In genomic region chr3:126944081-126944480, GRCm38 (mm10) we compare ENCODE assay signal across 24 mouse cellular contexts.
DNase-seq lines count a peak whose midpoint lies in the region; ATAC-seq lines count a peak whose summit lies in the region.
"Had no signal": no experiment of that assay in that cellular context is flagged by ENCODE, and none has a peak within 500 bp of the region (broad histone marks: within the 10 kb centered on the region; RNA-seq: fewer than 3 reads in every experiment).

No protein-coding gene starts in this region.

- no peak overlapping the region for H3K4me2 ChIP-seq in forebrain, embryonic 12.5 days
- no peak overlapping the region for H3K4me2 ChIP-seq in forebrain, embryonic 13.5 days
- no peak overlapping the region for H3K4me2 ChIP-seq in limb, embryonic 11.5 days (ENCODE audit: low read depth, severe bottlenecking)
- H3K4me2 ChIP-seq: embryonic facial prominence, embryonic 15.5 days; heart, embryonic 13.5 days; hindbrain, embryonic 14.5 days had no signal

- no peak overlapping the region for H3K9ac ChIP-seq in forebrain, embryonic 12.5 days
- no peak overlapping the region for H3K9ac ChIP-seq in forebrain, embryonic 13.5 days
- H3K9ac ChIP-seq in limb, embryonic 11.5 days (ENCODE audit: low read length): no peak overlapping the region
- H3K9ac ChIP-seq: embryonic facial prominence, embryonic 15.5 days; heart, embryonic 13.5 days; hindbrain, embryonic 14.5 days had no signal

- peaks cover 80% of the 10 kb centered on the region for H3K36me3 ChIP-seq in forebrain, embryonic 12.5 days (replicated peaks)
- peaks cover 92% of the 10 kb centered on the region for H3K36me3 ChIP-seq in forebrain, embryonic 13.5 days (ENCODE audit: poor library complexity, severe bottlenecking)
- no peaks in the 10 kb centered on the region for H3K36me3 ChIP-seq in limb, embryonic 11.5 days (ENCODE audit: control insufficient read depth, insufficient read depth, low read length)
- peaks cover 9% of the 10 kb centered on the region for H3K36me3 ChIP-seq in limb, embryonic 10.5 days

- H3K4me3 ChIP-seq in forebrain, embryonic 12.5 days (replicated peaks): no peak overlapping the region
- H3K4me3 ChIP-seq in forebrain, embryonic 13.5 days: no peak overlapping the region
- no peak overlapping the region for H3K4me3 ChIP-seq in limb, embryonic 11.5 days (ENCODE audit: low read depth, low read length)
- H3K4me3 ChIP-seq in limb, embryonic 10.5 days: no peak overlapping the region
- H3K4me3 ChIP-seq: embryonic facial prominence, embryonic 15.5 days; erythroblast, embryonic 14.5 days; forebrain, embryonic 10.5 days; heart, embryonic 13.5 days had no signal

- WGBS in forebrain, embryonic 12.5 days: 92% methylated on average over 11 of the region's 11 CpGs
- 89% methylated on average over 11 of the region's 11 CpGs for WGBS in forebrain, embryonic 13.5 days
- WGBS in limb, embryonic 11.5 days: 57% methylated on average over 11 of the region's 11 CpGs
- whole genome bisulfite sequencing in limb, embryonic 10.5 days: 51% methylated on average over 11 of the region's 11 CpGs

- H3K27me3 ChIP-seq in forebrain, embryonic 12.5 days: no peaks in the 10 kb centered on the region
- H3K27me3 ChIP-seq in forebrain, embryonic 13.5 days: no peaks in the 10 kb centered on the region
- H3K27me3 ChIP-seq in limb, embryonic 11.5 days (ENCODE audit: control insufficient read depth, insufficient read depth, low read length): no peaks in the 10 kb centered on the region
- no peaks in the 10 kb centered on the region for H3K27me3 ChIP-seq in limb, embryonic 10.5 days (ENCODE audit: low read depth, poor library complexity, severe bottlenecking)
- H3K27me3 ChIP-seq: embryonic facial prominence, embryonic 15.5 days; heart, embryonic 13.5 days; Patski had no signal

- no peaks in the 10 kb centered on the region for H3K4me1 ChIP-seq in forebrain, embryonic 12.5 days
- no peaks in the 10 kb centered on the region for H3K4me1 ChIP-seq in forebrain, embryonic 13.5 days
- no peaks in the 10 kb centered on the region for H3K4me1 ChIP-seq in limb, embryonic 11.5 days (ENCODE audit: control insufficient read depth, insufficient read depth, low read length)
- H3K4me1 ChIP-seq in limb, embryonic 10.5 days: peaks cover 6% of the 10 kb centered on the region; the same call in 1 of the 2 replicates
- H3K4me1 ChIP-seq: embryonic facial prominence, embryonic 15.5 days; heart, embryonic 13.5 days had no signal

- no peak for ATAC-seq in cerebellum, adult (ENCODE audit: insufficient number of reproducible peaks, low FRiP score, low TSS enrichment)
- ATAC-seq in forebrain, embryonic 12.5 days (ENCODE audit: low FRiP score): 0 out of 2 replicates have a peak, but pooled peaks have one; percentile 23
- ATAC-seq in forebrain, embryonic 13.5 days: no peak
- 0 out of 2 replicates have a peak, but pooled peaks have one; percentile 38 for ATAC-seq in limb, embryonic 11.5 days (ENCODE audit: insufficient number of reproducible peaks, low FRiP score, low TSS enrichment, low read depth)
- ATAC-seq: activated CD4-positive, CD25-positive, alpha-beta regulatory T cell, adult 4 months; CD4-positive, CD25-positive, alpha-beta regulatory T cell, adult 4 months; forebrain, embryonic 16.5 days; inflammation-experienced regulatory T-cells, adult 6 months; intestine, postnatal 0 days had no signal

- DNase-seq in cerebellum, postnatal 10 days: peak; percentile 25
- peak; percentile 44 for DNase-seq in limb, embryonic 11.5 days (ENCODE audit: low spot score)
- DNase-seq in limb, embryonic 10.5 days (ENCODE audit: low spot score): no peak
- no peak for DNase-seq in kidney, adult 18-20 months
- DNase-seq in ovary, postnatal 10 days (ENCODE audit: low spot score): no peak
- DNase-seq: adrenal gland, postnatal 14 days; cerebellum, adult 8-10 months; cerebellum, postnatal 36 days; gastrocnemius, postnatal 36 days; kidney, adult 9 months had no signal

- H3K27ac ChIP-seq in forebrain, embryonic 12.5 days: no peak overlapping the region
- H3K27ac ChIP-seq in forebrain, embryonic 13.5 days: no peak overlapping the region
- no peak overlapping the region for H3K27ac ChIP-seq in limb, embryonic 11.5 days (replicated peaks; ENCODE audit: low read depth, low read length)
- H3K27ac ChIP-seq in limb, embryonic 10.5 days: no peak overlapping the region
- H3K27ac ChIP-seq: embryonic facial prominence, embryonic 15.5 days; forebrain, embryonic 10.5 days; heart, embryonic 13.5 days; hindbrain, embryonic 14.5 days had no signal

- no peaks in the 10 kb centered on the region for H3K9me3 ChIP-seq in forebrain, embryonic 12.5 days
- no peaks in the 10 kb centered on the region for H3K9me3 ChIP-seq in forebrain, embryonic 13.5 days (replicated peaks)
- H3K9me3 ChIP-seq in limb, embryonic 11.5 days (ENCODE audit: control insufficient read depth, low read length): no peaks in the 10 kb centered on the region
- no peaks in the 10 kb centered on the region; the same call in 1 of the 2 replicates for H3K9me3 ChIP-seq in limb, embryonic 10.5 days (replicated peaks)
- H3K9me3 ChIP-seq: embryonic facial prominence, embryonic 15.5 days; forebrain, embryonic 10.5 days; heart, embryonic 13.5 days had no signal

Comparison
In these comparisons a context has a peak if more than half of its experiments do, and no peak if none do; other contexts are left out.
1. DNase-seq: peak in cerebellum, postnatal 10 days (2 of 2) and limb, embryonic 11.5 days (single experiment); none in limb, embryonic 10.5 days (single experiment), kidney, adult 18-20 months (single experiment) and ovary, postnatal 10 days (single experiment).
2. ATAC-seq: peak in forebrain, embryonic 12.5 days (single experiment) and limb, embryonic 11.5 days (single experiment); none in cerebellum, adult (single experiment) and forebrain, embryonic 13.5 days (single experiment).